Mouse (Mus musculus): ENCODE measurements around the gene Grip1. TPM values are rescaled to one million over a fixed set of nuclear protein-coding genes. Genes with fewer than 3 reads are reported as not detected.

Grip1 gene
- polyA plus RNA-seq, 1 experiment from 2014 or later = 0.58 TPM

- no peak overlapping the region for H3K9ac ChIP-seq
- H3K27me3 ChIP-seq = no peaks in the 10 kb centered on the region
- H3K4me3 ChIP-seq (replicated peaks) = no peak overlapping the region
- no peaks in the 10 kb centered on the region for H3K9me3 ChIP-seq (replicated peaks)
- no peaks in the 10 kb centered on the region for H3K36me3 ChIP-seq
- H3K4me1 ChIP-seq (replicated peaks) = no peaks in the 10 kb centered on the region
- ATAC-seq (ENCODE audit: low read depth) (no peak), DNase-seq (no peak)
- 48% methylated on average over 3 of the region's 3 CpGs for WGBS (ENCODE audit: insufficient replicate concordance)
- H3K27ac ChIP-seq = no peak overlapping the region
- H3K4me2 ChIP-seq = no peak overlapping the region
These were observed 268.3 kb downstream of the Grip1 start for GRCm38 (mm10) chr10:119721887-119722286.

- Histone ChIP-seq H3K9ac (no peak overlapping the region), H3K27me3 (no peaks in the 10 kb centered on the region), H3K36me3 (no peaks in the 10 kb centered on the region), H3K4me3 (replicated peaks) (no peak overlapping the region), H3K4me1 (replicated peaks) (no peaks in the 10 kb centered on the region), H3K4me2 (no peak overlapping the region), H3K9me3 (replicated peaks) (no peaks in the 10 kb centered on the region), H3K27ac (no peak overlapping the region)
- ATAC-seq (ENCODE audit: low read depth) = no peak
- DNase-seq = no peak
- 55% methylated on average over 2 of the region's 2 CpGs for WGBS (ENCODE audit: insufficient replicate concordance)
These were observed 268.8 kb downstream of the Grip1 start for GRCm38 (mm10) chr10:119722471-119722870.

- ATAC-seq (ENCODE audit: low read depth) = no peak
- Histone ChIP-seq H3K9ac (no peak overlapping the region), H3K36me3 (no peaks in the 10 kb centered on the region), H3K4me2 (no peak overlapping the region), H3K4me3 (replicated peaks) (no peak overlapping the region), H3K9me3 (replicated peaks) (no peaks in the 10 kb centered on the region), H3K27ac (no peak overlapping the region), H3K4me1 (replicated peaks) (no peaks in the 10 kb centered on the region), H3K27me3 (no peaks in the 10 kb centered on the region)
- WGBS (ENCODE audit: insufficient replicate concordance) = 74% methylated on average over 9 of the region's 9 CpGs
- no peak for DNase-seq
These were observed 270.0 kb downstream of the Grip1 start for GRCm38 (mm10) chr10:119723671-119724070.

GRCm38 (mm10) chr10:119725363-119725762 is 271.7 kb downstream of the Grip1 start:
- DNase-seq (no peak), ATAC-seq (ENCODE audit: low read depth) (no peak)
- Histone ChIP-seq H3K27ac (no peak overlapping the region), H3K4me1 (replicated peaks) (no peaks in the 10 kb centered on the region), H3K27me3 (no peaks in the 10 kb centered on the region), H3K9me3 (replicated peaks) (no peaks in the 10 kb centered on the region), H3K4me2 (no peak overlapping the region), H3K36me3 (no peaks in the 10 kb centered on the region), H3K4me3 (replicated peaks) (no peak overlapping the region), H3K9ac (no peak overlapping the region)
- whole genome bisulfite sequencing (ENCODE audit: insufficient replicate concordance) = 62% methylated on average over 5 of the region's 5 CpGs

GRCm38 (mm10) chr10:119725966-119726365 is 272.3 kb downstream of the Grip1 start:
- no peak for ATAC-seq (ENCODE audit: low read depth)
- WGBS (ENCODE audit: insufficient replicate concordance) = 60% methylated on average over 7 of the region's 7 CpGs

GRCm38 (mm10) chr10:119726921-119727320 is 273.3 kb downstream of the Grip1 start:
- H3K27ac ChIP-seq = no peak overlapping the region
- no peaks in the 10 kb centered on the region for H3K4me1 ChIP-seq (replicated peaks)
- WGBS (ENCODE audit: insufficient replicate concordance) = 47% methylated on average over 6 of the region's 6 CpGs
- no peak for DNase-seq
- H3K27me3 ChIP-seq = no peaks in the 10 kb centered on the region
- H3K36me3 ChIP-seq = no peaks in the 10 kb centered on the region
- H3K4me2 ChIP-seq = no peak overlapping the region
- H3K9ac ChIP-seq = no peak overlapping the region
- no peak for ATAC-seq (ENCODE audit: low read depth)
- no peaks in the 10 kb centered on the region for H3K9me3 ChIP-seq (replicated peaks)
- no peak overlapping the region for H3K4me3 ChIP-seq (replicated peaks)

More at GRCm38 (mm10) chr10:119725966-119726365, 272.3 kb downstream of the Grip1 start:
- Histone ChIP-seq H3K4me3 (replicated peaks) (no peak overlapping the region), H3K4me1 (replicated peaks) (no peaks in the 10 kb centered on the region), H3K9ac (no peak overlapping the region), H3K4me2 (no peak overlapping the region), H3K36me3 (no peaks in the 10 kb centered on the region), H3K9me3 (replicated peaks) (no peaks in the 10 kb centered on the region), H3K27me3 (no peaks in the 10 kb centered on the region), H3K27ac (no peak overlapping the region)
- no peak for DNase-seq

GRCm38 (mm10) chr10:119730206-119730605 is 276.6 kb downstream of the Grip1 start:
- Histone ChIP-seq H3K4me2 (no peak overlapping the region), H3K4me1 (replicated peaks) (no peaks in the 10 kb centered on the region), H3K9ac (no peak overlapping the region), H3K27me3 (no peaks in the 10 kb centered on the region), H3K27ac (no peak overlapping the region), H3K36me3 (no peaks in the 10 kb centered on the region), H3K9me3 (replicated peaks) (no peaks in the 10 kb centered on the region), H3K4me3 (replicated peaks) (no peak overlapping the region)
- no peak for DNase-seq
- 65% methylated on average over 5 of the region's 5 CpGs for WGBS (ENCODE audit: insufficient replicate concordance)
- no peak for ATAC-seq (ENCODE audit: low read depth)

- H3K36me3 ChIP-seq = no peaks in the 10 kb centered on the region
- ATAC-seq (ENCODE audit: low read depth) = no peak
- no peaks in the 10 kb centered on the region for H3K9me3 ChIP-seq (replicated peaks)
- no peak overlapping the region for H3K4me2 ChIP-seq
- H3K27me3 ChIP-seq = no peaks in the 10 kb centered on the region
- DNase-seq = no peak
- WGBS (ENCODE audit: insufficient replicate concordance) = 66% methylated on average over 19 of the region's 19 CpGs
- no peaks in the 10 kb centered on the region for H3K4me1 ChIP-seq (replicated peaks)
- no peak overlapping the region for H3K4me3 ChIP-seq (replicated peaks)
- H3K27ac ChIP-seq = no peak overlapping the region
- H3K9ac ChIP-seq = no peak overlapping the region
These were observed 281.7 kb downstream of the Grip1 start for GRCm38 (mm10) chr10:119735011-119735992.

- no peak for ATAC-seq (ENCODE audit: low read depth)
These were observed 285.8 kb downstream of the Grip1 start for GRCm38 (mm10) chr10:119739466-119739865.

GRCm38 (mm10) chr10:119742722-119743121 is 289.1 kb downstream of the Grip1 start:
- Histone ChIP-seq H3K27me3 (no peaks in the 10 kb centered on the region), H3K4me3 (replicated peaks) (no peak overlapping the region), H3K36me3 (no peaks in the 10 kb centered on the region), H3K4me2 (no peak overlapping the region), H3K9ac (no peak overlapping the region), H3K4me1 (replicated peaks) (no peaks in the 10 kb centered on the region), H3K9me3 (replicated peaks) (no peaks in the 10 kb centered on the region), H3K27ac (no peak overlapping the region)
- DNase-seq (no peak), ATAC-seq (ENCODE audit: low read depth) (no peak)
- WGBS (ENCODE audit: insufficient replicate concordance) = 45% methylated on average over 8 of the region's 8 CpGs

More at GRCm38 (mm10) chr10:119739466-119739865, 285.8 kb downstream of the Grip1 start:
- Histone ChIP-seq H3K4me1 (replicated peaks) (no peaks in the 10 kb centered on the region), H3K4me3 (replicated peaks) (no peak overlapping the region), H3K4me2 (no peak overlapping the region), H3K36me3 (no peaks in the 10 kb centered on the region), H3K9ac (no peak overlapping the region), H3K27ac (no peak overlapping the region), H3K9me3 (replicated peaks) (no peaks in the 10 kb centered on the region), H3K27me3 (no peaks in the 10 kb centered on the region)
- no peak for DNase-seq
- 66% methylated on average over 7 of the region's 7 CpGs for WGBS (ENCODE audit: insufficient replicate concordance)

GRCm38 (mm10) chr10:119752361-119752798 is 298.8 kb downstream of the Grip1 start:
- H3K9ac ChIP-seq = no peak overlapping the region
- H3K4me1 ChIP-seq (replicated peaks) = no peaks in the 10 kb centered on the region
- H3K9me3 ChIP-seq (replicated peaks) = no peaks in the 10 kb centered on the region; the same call in 1 of the 2 replicates
- no peak overlapping the region for H3K4me2 ChIP-seq
- H3K27me3 ChIP-seq = no peaks in the 10 kb centered on the region
- no peaks in the 10 kb centered on the region for H3K36me3 ChIP-seq
- no peak for ATAC-seq (ENCODE audit: low read depth)
- 63% methylated on average over 6 of the region's 6 CpGs for WGBS (ENCODE audit: insufficient replicate concordance)
- no peak overlapping the region for H3K4me3 ChIP-seq (replicated peaks)
- H3K27ac ChIP-seq = no peak overlapping the region
- DNase-seq = no peak

GRCm38 (mm10) chr10:119756271-119756670 is 302.6 kb downstream of the Grip1 start:
- H3K4me2 ChIP-seq = no peak overlapping the region
- no peak for ATAC-seq (ENCODE audit: low read depth)

More at GRCm38 (mm10) chr10:119756271-119756670, 302.6 kb downstream of the Grip1 start:
- no peak for DNase-seq
- no peak overlapping the region for H3K27ac ChIP-seq
- no peaks in the 10 kb centered on the region for H3K36me3 ChIP-seq
- H3K4me3 ChIP-seq (replicated peaks) = no peak overlapping the region
- H3K4me1 ChIP-seq (replicated peaks) = no peaks in the 10 kb centered on the region
- 73% methylated on average over 7 of the region's 7 CpGs for WGBS (ENCODE audit: insufficient replicate concordance)
- H3K9me3 ChIP-seq (replicated peaks) = 0 out of 2 replicates have a peak, but pooled peaks cover 2% of the 10 kb centered on the region
- no peak overlapping the region for H3K9ac ChIP-seq
- no peaks in the 10 kb centered on the region for H3K27me3 ChIP-seq
